Mouse (Mus musculus) heart, embryonic 11.5 days (tissue): ENCODE data around the gene Ephb1. TPM values are rescaled to one million over a fixed set of nuclear protein-coding genes. Genes with fewer than 3 reads are reported as not detected.

Experiments
- ATAC-seq: fragments of 200-750 bp; cut with Nextera tagmentation; replicated peaks from 2 replicates; pipeline ENCODE4 v1.8.0; 2017; ENCODE audit warnings: moderate library complexity; ENCODE audit not compliant: insufficient number of reproducible peaks, low FRiP score, low TSS enrichment
- H3K27ac ChIP-seq: fragments of 300-500 bp; sonication (generic); 2 replicates; pipeline ENCODE4 v1.5.1; 2014; ENCODE audit warnings: mild to moderate bottlenecking, low read depth, low read length
- H3K27me3 ChIP-seq: fragments of 300-500 bp; sonication (generic); 2 replicates; pipeline ENCODE4 v1.6.1; 2014; ENCODE audit warnings: mild to moderate bottlenecking, low read length, mixed read lengths; ENCODE audit not compliant: control insufficient read depth, insufficient read depth
- H3K36me3 ChIP-seq: fragments of 300-500 bp; sonication (generic); 2 replicates; pipeline ENCODE4 v1.6.1; 2014; ENCODE audit warnings: mild to moderate bottlenecking, low read length, moderate library complexity, mixed read lengths; ENCODE audit not compliant: control insufficient read depth, insufficient read depth
- H3K4me1 ChIP-seq: fragments of 300-500 bp; sonication (generic); 2 replicates; pipeline ENCODE4 v1.6.1; 2014; ENCODE audit warnings: low read length; ENCODE audit not compliant: control insufficient read depth, insufficient read depth
- H3K4me2 ChIP-seq: fragments of 300-500 bp; sonication (generic); 2 replicates; pipeline ENCODE4 v1.6.1; 2014; ENCODE audit warnings: mild to moderate bottlenecking, moderate library complexity
- H3K4me3 ChIP-seq: fragments of 300-500 bp; sonication (generic); 2 replicates; pipeline ENCODE4 v1.5.1; 2014; ENCODE audit warnings: low read depth, low read length
- H3K9ac ChIP-seq: fragments of 300-500 bp; sonication (generic); 2 replicates; pipeline ENCODE4 v1.6.1; 2014; ENCODE audit warnings: mild to moderate bottlenecking, low read depth, low read length, moderate library complexity
- H3K9me3 ChIP-seq: fragments of 300-500 bp; sonication (generic); replicated peaks from 2 replicates; pipeline ENCODE4 v1.6.1; 2016; ENCODE audit warnings: low read length; ENCODE audit not compliant: control insufficient read depth
- WGBS: fragments of 180-500 bp; shearing (Covaris S2); extraction: QIAGEN DNeasy Blood & Tissue Kit; methylation state at CpG from one replicate; pipeline ENCODE4 v1.1.7; 2014; ENCODE audit not compliant: insufficient replicate concordance; 5-methylcytosine and 5-hydroxymethylcytosine counted together
- microRNA-seq: library from miRNA; unstranded; fragments of <30 nt; microRNA quantifications from one replicate; pipeline ENCODE4, GENCODE M21; 2016; ENCODE audit warnings: borderline number of aligned reads
- polyA plus RNA-seq: library from polyadenylated mRNA; unstranded; fragments of >200 nt; fragmentation: Nextera tagmentation; extraction: Ambion mirVana; gene quantifications from 2 replicates; pipeline ENCODE4 v1.2.1, GENCODE M21; 2014

Gene Ephb1
- polyA plus RNA-seq, 1 experiment from 2014 or later, result 0.87 TPM

GRCm38 (mm10) chr9:101875306-101875705 lies 479.2 kb downstream of the Ephb1 start:
- no peaks in the 10 kb centered on the region for H3K36me3 ChIP-seq
- no peaks in the 10 kb centered on the region for H3K27me3 ChIP-seq
- no peak overlapping the region for H3K9ac ChIP-seq
- H3K9me3 ChIP-seq, result no peaks in the 10 kb centered on the region
- H3K4me1 ChIP-seq, result no peaks in the 10 kb centered on the region
- no peak overlapping the region for H3K4me2 ChIP-seq
- ATAC-seq, result no peak
- no peak overlapping the region for H3K27ac ChIP-seq
- 81% methylated on average over 1 of the region's 1 CpGs for WGBS
- H3K4me3 ChIP-seq, result no peak overlapping the region

Small RNAs within 50 kb of the gene (microRNA-seq; reads per million reads assigned to microRNA genes)
- not detected for gene Mir7243

Other genes with a start within 250 kb of the Ephb1 start
- gene Ky, start 151.1 kb upstream of the Ephb1 start, polyA plus RNA-seq, result 0.27 and 2.3 TPM in 2 replicates